Mouse (Mus musculus) forebrain, postnatal 0 days (tissue): ENCODE measurements around the gene Dll3. TPM values are rescaled to one million over a fixed set of nuclear protein-coding genes. Genes with fewer than 3 reads are reported as not detected.

Source experiments
- ATAC-seq: fragments of 200-750 bp; cut with Nextera tagmentation; 2 replicates; pipeline ENCODE4 v1.8.0; 2017; ENCODE audit warnings: mild to moderate bottlenecking, moderate library complexity
- DNase-seq: peaks from one replicate; pipeline ENCODE4 v3.0.0-alpha.2; 2015
- H3K27ac ChIP-seq: fragments of 300-500 bp; sonication (generic); 2 replicates; pipeline ENCODE4 v1.5.1; 2014; ENCODE audit warnings: low read depth, mild to moderate bottlenecking, antibody characterized with exemption, low read length, moderate library complexity, mixed read lengths
- H3K27me3 ChIP-seq: fragments of 300-500 bp; sonication (generic); 2 replicates; pipeline ENCODE4 v1.6.1; 2014; ENCODE audit warnings: mild to moderate bottlenecking, low read length, mixed read lengths; ENCODE audit not compliant: insufficient read depth
- H3K36me3 ChIP-seq: fragments of 300-500 bp; sonication (generic); 2 replicates; pipeline ENCODE4 v1.6.1; 2014; ENCODE audit warnings: mild to moderate bottlenecking, moderate library complexity; ENCODE audit not compliant: insufficient read depth
- H3K4me1 ChIP-seq: fragments of 300-500 bp; sonication (generic); 2 replicates; pipeline ENCODE4 v1.6.1; 2014; ENCODE audit warnings: antibody characterized with exemption; ENCODE audit not compliant: insufficient read depth
- H3K4me2 ChIP-seq: fragments of 300-500 bp; sonication (generic); 2 replicates; pipeline ENCODE4 v1.6.1; 2014; ENCODE audit warnings: low read depth, mild to moderate bottlenecking, moderate library complexity
- H3K4me3 ChIP-seq: fragments of 300-500 bp; sonication (generic); 2 replicates; pipeline ENCODE4 v1.5.1; 2014; ENCODE audit warnings: low read depth, low read length, mixed read lengths
- H3K9ac ChIP-seq: fragments of 300-500 bp; sonication (generic); 2 replicates; pipeline ENCODE4 v1.6.1; 2014; ENCODE audit warnings: mild to moderate bottlenecking
- H3K9me3 ChIP-seq: fragments of 300-500 bp; sonication (generic); 2 replicates; pipeline ENCODE4 v1.6.1; 2016; ENCODE audit warnings: low read length
- CTCF ChIP-seq: sonication (generic); IDR thresholded peaks from 2 replicates; pipeline ENCODE4 v1.5.1; 2016; ENCODE audit warnings: antibody characterized with exemption, control low read depth, low read depth
- WGBS: fragments of 180-500 bp; shearing (Covaris S2); extraction: QIAGEN DNeasy Blood & Tissue Kit; methylation state at CpG from one replicate; pipeline ENCODE4 v1.1.7; 2014; 5-methylcytosine and 5-hydroxymethylcytosine counted together
- polyA plus RNA-seq: library from polyadenylated mRNA; unstranded; fragments of >200 nt; fragmentation: Nextera tagmentation; extraction: Ambion mirVana; gene quantifications from 2 replicates; pipeline ENCODE4 v1.2.1, GENCODE M21; 2015
- total RNA-seq: library from RNA; depleted of rRNA; stranded (reverse); fragments of >200 nt; gene quantifications from 2 replicates; pipeline ENCODE4 v1.2.3, GENCODE M21; 2014

Gene Dll3
- total and polyA plus RNA-seq, 2 experiments from 2014 or later = 9.5 to 10.9 TPM

- ATAC-seq (no peak), DNase-seq (no peak)
- no peaks in the 10 kb centered on the region for H3K36me3 ChIP-seq
- H3K27me3 ChIP-seq = no peaks in the 10 kb centered on the region
- no peak overlapping the region for H3K4me2 ChIP-seq
- H3K9me3 ChIP-seq = no peaks in the 10 kb centered on the region
- TF ChIP-seq CTCF = no peak
- H3K27ac ChIP-seq = no peak overlapping the region
- H3K4me1 ChIP-seq = peaks cover 2% of the 10 kb centered on the region; the same call in 1 of the 2 replicates
- no peak overlapping the region for H3K9ac ChIP-seq
- no peak overlapping the region for H3K4me3 ChIP-seq
- 57% methylated on average over 7 of the region's 7 CpGs for WGBS
Measured at GRCm38 (mm10) chr7:28341381-28341780, 39.3 kb upstream of the Dll3 start.

GRCm38 (mm10) chr7:28339213-28339917 lies 37.3 kb upstream of the Dll3 start:
- DNase-seq = peak; percentile 12
- peak overlapping the region; percentile 92 for H3K4me3 ChIP-seq
- ATAC-seq = no peak
- H3K9me3 ChIP-seq = no peaks in the 10 kb centered on the region
- H3K4me1 ChIP-seq = peaks cover 2% of the 10 kb centered on the region; the same call in 1 of the 2 replicates
- H3K9ac ChIP-seq = peak overlapping the region; percentile 50
- peak; percentile 33; the same call in 1 of the 2 replicates for TF ChIP-seq CTCF
- H3K27me3 ChIP-seq = no peaks in the 10 kb centered on the region
- peak overlapping the region; percentile 62 for H3K4me2 ChIP-seq
- no peaks in the 10 kb centered on the region for H3K36me3 ChIP-seq
- 79% methylated on average over 19 of the region's 19 CpGs for WGBS
- peak overlapping the region; percentile 77 for H3K27ac ChIP-seq

- whole genome bisulfite sequencing = 1% methylated on average over 77 of the region's 77 CpGs
- H3K9ac ChIP-seq = peak within 1 kb of the TSS; percentile 86
Measured at GRCm38 (mm10) chr7:28338108-28338998, 36.3 kb upstream of the Dll3 start, which contains the start of gene Supt5. Gene Supt5 (minus strand): TSS chr7:28338746.

GRCm38 (mm10) chr7:28335471-28335870 lies 33.4 kb upstream of the Dll3 start:
- DNase-seq (no peak), ATAC-seq (no peak)
- Histone ChIP-seq H3K27ac (no peak overlapping the region), H3K4me1 (peaks cover 2% of the 10 kb centered on the region; the same call in 1 of the 2 replicates), H3K4me2 (no peak overlapping the region), H3K4me3 (no peak overlapping the region), H3K36me3 (peaks cover 11% of the 10 kb centered on the region), H3K9ac (no peak overlapping the region), H3K27me3 (no peaks in the 10 kb centered on the region), H3K9me3 (no peaks in the 10 kb centered on the region)
- WGBS = 93% methylated on average over 2 of the region's 2 CpGs
- no peak for TF ChIP-seq CTCF

More at GRCm38 (mm10) chr7:28338108-28338998, 36.3 kb upstream of the Dll3 start, which contains the start of gene Supt5:
- Histone ChIP-seq H3K9me3 (no peaks in the 10 kb centered on the region), H3K4me3 (peak within 1 kb of the TSS; percentile 92), H3K27me3 (no peaks in the 10 kb centered on the region), H3K36me3 (no peaks in the 10 kb centered on the region), H3K4me1 (peaks cover 2% of the 10 kb centered on the region; the same call in 1 of the 2 replicates), H3K27ac (peak within 1 kb of the TSS; percentile 90), H3K4me2 (peak within 1 kb of the TSS; percentile 62)
- TF ChIP-seq CTCF = 0 out of 2 replicates have a peak, but pooled peaks have one; percentile 17
- peak; percentile 100 for ATAC-seq
- DNase-seq = peak; percentile 98

- no peak for TF ChIP-seq CTCF
- H3K36me3 ChIP-seq = peaks cover 20% of the 10 kb centered on the region
- no peak for ATAC-seq
Measured at GRCm38 (mm10) chr7:28334534-28334933, 32.5 kb upstream of the Dll3 start.

GRCm38 (mm10) chr7:28328260-28328659 lies 26.2 kb upstream of the Dll3 start:
- H3K27ac ChIP-seq = no peak overlapping the region
- H3K4me1 ChIP-seq = no peaks in the 10 kb centered on the region
- H3K27me3 ChIP-seq = no peaks in the 10 kb centered on the region
- H3K4me3 ChIP-seq = no peak overlapping the region
- DNase-seq = no peak
- H3K9me3 ChIP-seq = no peaks in the 10 kb centered on the region
- no peak overlapping the region for H3K9ac ChIP-seq
- WGBS = 100% methylated on average over 2 of the region's 2 CpGs
- H3K4me2 ChIP-seq = no peak overlapping the region
- no peak for ATAC-seq
- TF ChIP-seq CTCF = no peak
- peaks cover 77% of the 10 kb centered on the region for H3K36me3 ChIP-seq

More at GRCm38 (mm10) chr7:28334534-28334933, 32.5 kb upstream of the Dll3 start:
- WGBS = 87% methylated on average over 4 of the region's 4 CpGs
- H3K4me3 ChIP-seq = no peak overlapping the region
- H3K27me3 ChIP-seq = no peaks in the 10 kb centered on the region
- H3K9ac ChIP-seq = no peak overlapping the region
- H3K4me2 ChIP-seq = no peak overlapping the region
- H3K4me1 ChIP-seq = peaks cover 2% of the 10 kb centered on the region; the same call in 1 of the 2 replicates
- DNase-seq = no peak
- H3K9me3 ChIP-seq = no peaks in the 10 kb centered on the region
- H3K27ac ChIP-seq = no peak overlapping the region
